Mouse (Mus musculus) R1 (cell line): ENCODE measurements around the gene Zfp292.
A peak's percentile ranks its signal among the peaks of the same experiment; 100 is the strongest.
"Not testable (repeated sequence)": the region's sequence is repeated elsewhere in the genome, so short reads cannot be mapped to it uniquely, and the experiment has no call there.

Source experiments
- DNase-seq: peaks from one replicate; pipeline ENCODE4 v3.0.0-alpha.2; 2018; ENCODE audit warnings: low read depth, low spot score

The Zfp292 gene

DNA sequence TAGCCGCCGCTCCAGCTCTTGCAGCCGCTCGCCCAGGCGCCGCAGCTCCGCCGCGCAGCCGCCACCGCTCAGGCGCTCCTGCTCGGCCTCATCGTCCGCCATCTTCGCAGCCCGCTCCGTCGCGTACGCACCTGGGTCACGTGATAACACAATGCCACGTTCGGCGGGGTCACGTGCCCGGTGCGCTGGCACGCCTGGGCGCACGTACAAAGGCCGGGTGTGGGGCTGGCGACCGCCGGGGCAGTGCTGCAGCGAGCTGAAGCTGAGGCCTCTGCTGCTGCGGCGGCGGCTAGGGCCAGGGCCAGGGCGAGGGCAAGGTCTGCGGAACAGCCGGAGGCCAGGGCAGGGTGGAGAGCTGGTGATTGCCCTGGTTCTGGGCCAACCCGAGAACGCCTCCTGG lies at the start of gene Zfp292:
Zfp292 (minus strand) TSS at position 143 of the 400 bp plus-strand sequence.
- DNase-seq, result peak; percentile 93

DNA sequence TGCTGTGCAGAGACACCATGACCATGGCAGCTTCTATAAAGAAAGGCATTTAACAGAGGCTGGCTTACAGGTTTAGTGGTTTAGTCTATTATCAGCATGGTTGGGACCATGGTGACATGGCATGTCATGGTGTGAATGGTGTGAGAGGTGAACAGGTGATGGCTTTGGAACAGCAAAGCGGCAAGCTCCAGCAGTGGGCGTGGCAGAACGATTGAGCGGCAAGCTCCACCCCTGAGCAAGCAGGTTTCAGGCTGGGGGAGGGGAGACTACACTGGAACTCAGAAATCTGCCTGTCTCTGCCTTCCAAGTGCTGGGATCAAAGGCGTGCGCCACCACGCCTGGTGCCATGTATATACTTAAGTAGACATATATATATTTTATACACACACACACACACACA lies 45.6 kb upstream of the Zfp292 start:
- DNase-seq, result peak; percentile 53

DNA sequence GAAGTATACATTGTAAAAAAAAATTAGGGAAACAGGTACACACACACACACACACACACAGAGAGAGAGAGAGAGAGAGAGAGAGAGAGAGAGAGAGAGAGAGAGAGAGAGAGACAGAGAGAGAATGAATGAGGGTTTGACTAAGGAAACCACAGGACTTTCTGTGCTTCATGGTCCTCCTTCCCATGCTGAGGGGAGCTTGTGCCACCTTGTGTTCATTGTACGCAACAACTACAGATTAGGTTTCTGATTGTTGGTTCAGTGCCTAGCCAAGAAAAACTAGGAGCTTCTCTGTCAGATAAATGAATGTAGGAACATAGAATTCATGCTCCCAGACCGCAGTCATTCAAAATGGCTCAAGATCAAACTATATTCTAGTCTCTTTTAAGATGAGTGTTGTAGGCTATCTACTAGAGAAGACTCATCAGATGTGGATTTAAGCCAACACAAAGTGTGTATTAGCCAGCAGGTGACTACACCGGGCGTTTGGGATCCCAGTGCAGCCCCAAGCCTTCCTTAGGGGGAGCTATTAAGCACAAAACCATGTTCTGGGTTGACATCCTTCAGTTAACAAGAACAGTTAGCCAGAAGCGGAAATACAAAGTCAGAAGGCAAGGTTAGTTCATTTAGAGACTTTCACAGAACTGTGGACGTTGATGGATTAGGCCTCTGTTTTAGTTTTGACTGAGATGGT lies 39.6 kb upstream of the Zfp292 start:
- DNase-seq, result peak; percentile 88

DNA sequence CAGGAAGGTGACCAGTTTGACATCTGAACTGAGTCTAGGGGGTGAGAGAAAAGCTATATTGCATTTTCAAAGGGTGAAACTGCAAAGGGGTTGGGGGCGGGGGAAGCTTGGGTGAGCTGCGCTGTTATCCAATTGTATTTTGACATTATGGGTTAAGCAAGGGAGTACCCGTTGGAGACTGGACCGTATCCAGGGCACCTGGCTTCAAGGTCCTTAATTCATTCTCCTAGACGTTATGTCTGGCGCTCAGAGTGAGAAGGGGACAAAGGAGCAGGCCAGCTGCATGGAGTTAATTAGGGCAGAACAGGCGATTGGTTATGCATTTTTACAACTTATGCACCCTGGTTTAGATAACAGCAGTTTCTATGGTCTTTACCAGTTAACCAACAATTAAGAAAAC lies 34.6 kb upstream of the Zfp292 start:
- DNase-seq, result no peak

DNA sequence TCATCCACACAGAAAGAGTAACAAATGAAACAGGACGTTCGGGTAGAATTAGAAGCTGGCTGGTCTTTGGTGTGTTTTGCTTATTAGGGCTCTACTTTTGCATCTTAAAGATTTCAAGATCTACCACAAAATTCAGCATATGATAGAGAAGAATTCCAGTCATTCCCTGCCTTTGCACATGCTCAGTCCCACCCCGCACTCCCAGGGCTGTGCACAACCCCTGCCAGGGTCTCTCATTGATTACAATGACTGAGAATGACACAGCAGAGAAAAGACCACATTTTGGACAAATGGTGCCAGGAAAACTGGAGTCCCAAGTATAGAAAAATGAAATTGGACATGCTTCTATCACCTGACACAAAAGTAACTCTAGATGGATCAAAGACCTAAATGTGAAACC lies 29.4 kb upstream of the Zfp292 start:
- peak; percentile 69 for DNase-seq

DNA sequence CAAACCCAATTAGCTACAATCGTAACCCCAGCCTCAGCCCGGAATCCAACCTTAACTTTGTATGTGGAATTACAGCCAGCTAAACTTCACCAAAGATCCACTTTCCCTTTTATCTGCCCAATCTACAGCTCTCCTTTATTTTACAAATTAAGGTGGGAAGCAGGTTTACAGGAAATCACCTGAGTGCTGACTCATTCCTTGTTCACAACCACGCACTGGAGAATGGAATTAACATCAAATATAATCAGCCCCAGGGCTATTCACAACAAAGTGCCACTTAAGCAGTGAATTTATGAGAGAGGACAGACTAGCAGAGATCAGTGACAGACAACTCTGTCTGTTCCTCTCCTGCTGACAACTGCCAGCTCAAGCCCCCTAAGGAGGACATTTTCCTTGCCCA lies 28.6 kb upstream of the Zfp292 start:
- DNase-seq, result peak; percentile 85

DNA sequence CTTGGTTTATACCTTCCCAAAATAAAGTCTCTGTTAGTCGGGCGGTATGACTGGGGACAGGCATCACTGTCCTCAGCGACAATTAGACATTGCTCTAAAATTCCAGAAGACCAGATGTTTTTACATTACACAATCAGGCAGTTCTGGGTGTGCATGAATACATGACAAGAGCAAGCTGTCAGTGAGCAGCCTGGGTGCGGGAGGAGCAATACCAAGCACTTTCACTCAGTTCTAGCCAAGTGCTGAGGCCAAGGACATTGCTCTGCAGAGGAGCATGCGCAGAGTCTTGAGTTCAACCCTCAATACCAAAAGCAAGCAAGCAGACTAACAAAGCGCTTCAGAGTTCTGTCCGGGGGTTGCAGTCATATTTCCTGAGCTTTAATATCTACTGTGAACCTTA lies 25.4 kb upstream of the Zfp292 start:
- DNase-seq, result peak; percentile 63

DNA sequence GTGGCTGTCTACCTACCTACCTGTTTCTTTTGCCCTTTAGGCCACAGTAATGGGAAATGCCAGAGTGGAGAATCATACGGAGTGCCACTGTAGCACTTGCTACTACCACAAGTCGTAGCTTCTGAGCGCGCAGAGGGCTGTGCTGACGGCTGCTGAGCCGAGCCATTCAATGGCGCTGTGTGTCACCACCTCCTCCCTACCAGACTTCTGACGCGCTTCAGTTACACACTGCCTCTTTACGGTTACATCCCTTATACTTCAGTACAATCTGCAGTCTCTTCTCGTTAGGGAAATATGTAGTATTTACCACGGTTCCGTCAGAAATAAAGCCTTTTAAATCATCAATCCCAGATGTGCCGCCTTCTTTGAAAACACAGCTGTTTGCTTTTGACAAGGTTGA lies 24.3 kb upstream of the Zfp292 start:
- peak; percentile 67 for DNase-seq

DNA sequence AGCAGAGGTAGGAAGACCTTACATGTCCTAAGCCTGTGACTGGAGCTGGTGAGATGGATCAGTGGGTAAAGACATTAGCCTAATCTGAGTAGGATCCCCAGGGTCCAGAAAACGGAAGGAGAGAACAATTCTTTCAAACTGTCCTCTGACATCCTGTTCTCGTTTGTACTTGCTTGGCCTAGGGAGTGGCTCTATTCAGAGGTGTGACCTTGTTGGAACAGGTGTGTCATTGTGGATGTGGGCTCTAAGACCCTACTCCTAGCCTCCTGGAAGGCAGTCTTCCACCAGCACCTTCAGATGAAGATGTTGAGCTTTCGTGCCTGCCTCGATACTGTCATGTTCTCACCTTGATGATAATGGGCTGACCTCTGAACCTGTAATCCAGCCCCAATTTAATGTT lies 23.4 kb upstream of the Zfp292 start:
- peak; percentile 93 for DNase-seq

DNA sequence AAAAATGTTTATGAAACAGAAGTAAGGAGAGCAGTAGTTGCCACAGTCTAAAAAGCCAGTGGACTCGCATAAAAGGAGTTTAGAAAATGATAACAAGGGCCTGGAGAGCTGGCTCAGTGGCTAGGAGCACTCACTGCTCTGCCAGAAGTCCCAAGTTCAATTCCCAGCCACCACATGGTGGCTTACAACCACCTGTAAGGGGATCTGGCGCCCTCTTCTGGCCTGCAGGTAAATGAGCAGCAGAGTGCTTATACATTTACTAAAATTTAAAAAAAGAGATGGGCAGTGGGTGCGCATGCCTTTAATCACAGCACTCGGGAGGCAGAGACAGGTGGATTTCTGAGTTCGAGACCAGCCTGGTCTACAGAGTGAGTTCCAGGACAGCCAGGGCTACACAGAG lies 22.6 kb upstream of the Zfp292 start:
- peak; percentile 92 for DNase-seq

DNA sequence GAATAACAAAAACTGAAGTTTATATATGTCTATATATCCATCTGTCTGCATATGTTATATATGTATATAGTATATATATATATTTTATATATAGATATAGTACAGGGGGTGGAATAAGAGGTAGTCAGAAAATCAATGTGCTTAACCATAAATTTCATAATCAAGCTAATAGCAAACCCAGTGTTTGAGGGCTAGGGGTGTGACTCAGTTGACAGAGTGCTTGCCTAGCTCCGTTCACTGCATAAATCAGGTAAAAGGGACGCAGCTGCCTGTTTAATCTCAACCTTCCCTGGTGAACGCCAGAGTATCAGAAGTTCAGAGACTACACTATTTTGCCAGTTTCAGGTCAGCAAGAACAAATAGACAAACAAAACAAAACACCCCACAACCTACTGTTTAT lies 18.8 kb upstream of the Zfp292 start:
- DNase-seq, result not testable (repeated sequence)

DNA sequence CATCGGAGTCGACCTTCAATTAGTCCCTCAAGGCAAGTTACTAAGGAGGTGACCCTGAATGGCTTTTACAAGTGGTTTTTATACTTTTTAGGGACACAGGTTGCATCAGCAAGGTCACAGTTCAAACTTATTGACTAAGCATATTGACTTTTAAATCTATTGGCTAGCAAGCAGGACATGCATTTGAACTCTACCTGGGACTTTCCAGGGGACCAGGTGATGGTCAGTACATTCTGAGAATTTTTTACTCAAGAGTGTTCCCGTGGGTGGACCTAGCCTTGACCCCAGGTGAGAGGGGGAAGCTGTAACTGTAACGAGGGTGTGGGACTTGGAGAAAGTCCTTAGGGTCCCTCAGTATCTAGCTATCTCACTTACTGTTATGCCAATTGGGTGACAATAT lies 18.4 kb upstream of the Zfp292 start:
- no peak for DNase-seq

DNA sequence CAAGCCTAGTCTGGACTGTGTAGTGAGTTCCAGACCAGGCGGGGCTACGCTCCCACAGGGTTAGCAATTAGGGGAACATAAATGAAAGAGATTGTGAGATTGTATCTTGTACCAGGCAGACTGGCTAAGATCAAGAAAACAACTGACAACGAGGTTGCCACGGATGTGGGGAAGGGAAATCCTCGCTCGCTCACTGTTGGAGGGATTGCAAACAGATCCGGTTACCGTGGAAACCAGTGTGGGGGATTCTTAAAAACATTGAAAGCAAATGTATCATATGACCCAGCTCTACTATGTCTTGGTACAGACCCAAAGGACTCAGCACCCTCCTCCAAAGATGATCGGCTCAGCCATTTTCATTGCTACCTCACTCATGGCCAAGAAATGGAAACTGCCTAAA lies 17.4 kb upstream of the Zfp292 start:
- peak; percentile 32 for DNase-seq

DNA sequence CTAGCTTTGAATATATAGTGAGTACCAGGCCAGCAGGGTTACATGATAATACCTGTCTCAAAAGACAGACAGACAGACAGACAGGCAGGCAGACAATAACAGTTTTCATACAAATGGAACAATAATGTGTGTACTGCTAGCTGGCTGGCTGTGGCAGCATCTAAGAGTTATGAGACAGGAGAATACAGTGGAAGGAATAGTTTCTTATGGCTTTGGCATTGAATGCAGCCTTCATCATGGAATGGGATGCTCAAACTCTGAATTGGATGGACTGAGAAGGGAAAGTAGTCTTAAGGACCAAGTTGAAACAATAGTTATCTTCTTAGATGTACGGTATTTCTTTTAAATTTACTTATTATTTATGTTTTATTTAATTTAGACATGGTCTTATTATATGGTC lies 16.6 kb upstream of the Zfp292 start:
- no peak for DNase-seq

DNA sequence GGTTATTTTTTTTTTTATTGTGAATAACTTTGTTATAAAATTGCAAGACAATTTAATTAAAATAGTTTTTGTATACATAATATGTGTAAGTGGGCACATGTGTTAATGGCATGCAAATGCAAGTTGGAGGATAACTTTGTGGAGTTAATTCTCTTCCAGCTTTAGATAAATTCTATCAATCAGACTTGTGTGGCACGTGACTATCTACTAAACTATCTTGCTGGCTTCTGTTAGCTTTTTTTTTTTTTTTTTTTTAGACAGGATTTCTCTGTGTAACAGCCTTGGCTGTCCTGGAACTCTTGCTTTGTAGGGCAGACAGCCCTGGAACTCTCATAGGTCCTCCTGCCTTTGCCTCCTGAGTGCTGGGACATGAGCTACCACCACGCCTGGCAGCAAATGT lies 15.7 kb upstream of the Zfp292 start:
- DNase-seq, result no peak

DNA sequence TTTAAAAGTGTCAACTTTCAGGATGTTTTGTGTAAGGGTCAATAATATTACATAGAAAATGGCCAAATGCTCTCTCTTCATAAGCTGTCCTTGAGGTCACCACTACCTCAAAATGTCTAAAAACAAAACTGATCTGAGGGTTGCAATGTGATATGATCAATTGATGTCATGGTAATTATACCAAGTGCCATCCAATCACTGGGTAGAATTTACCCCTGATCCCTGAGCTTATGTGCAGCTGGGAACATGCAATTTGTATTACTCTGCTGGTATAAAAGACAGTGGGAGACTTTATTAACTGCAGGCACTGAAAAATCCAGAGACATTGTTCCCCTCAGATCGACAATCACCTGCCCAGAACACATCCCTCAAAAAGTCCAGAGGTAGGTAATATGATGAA lies 10.7 kb upstream of the Zfp292 start, which contains the start of gene Cga:
Cga (plus strand) TSS at position 301 of the 400 bp plus-strand sequence.
- no peak for DNase-seq

DNA sequence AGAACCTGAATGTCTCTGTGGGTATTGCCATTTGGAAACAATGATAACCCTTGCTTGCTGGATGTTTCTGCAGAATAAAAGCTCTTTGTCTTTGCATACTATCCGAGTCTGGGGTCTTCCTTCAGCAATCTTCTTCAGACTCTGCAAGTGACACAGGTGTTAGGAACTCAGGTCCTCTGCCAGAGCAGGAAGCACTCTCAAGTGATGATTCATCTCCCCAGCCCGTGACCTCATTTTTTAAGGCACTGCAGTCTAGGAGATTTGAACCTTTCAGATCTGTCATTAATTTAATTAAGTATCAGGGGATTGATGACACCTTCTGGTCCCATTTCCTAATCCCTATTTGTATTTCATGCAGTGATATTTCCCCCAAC lies 7.0 kb upstream of the Zfp292 start:
- DNase-seq, result no peak

DNA sequence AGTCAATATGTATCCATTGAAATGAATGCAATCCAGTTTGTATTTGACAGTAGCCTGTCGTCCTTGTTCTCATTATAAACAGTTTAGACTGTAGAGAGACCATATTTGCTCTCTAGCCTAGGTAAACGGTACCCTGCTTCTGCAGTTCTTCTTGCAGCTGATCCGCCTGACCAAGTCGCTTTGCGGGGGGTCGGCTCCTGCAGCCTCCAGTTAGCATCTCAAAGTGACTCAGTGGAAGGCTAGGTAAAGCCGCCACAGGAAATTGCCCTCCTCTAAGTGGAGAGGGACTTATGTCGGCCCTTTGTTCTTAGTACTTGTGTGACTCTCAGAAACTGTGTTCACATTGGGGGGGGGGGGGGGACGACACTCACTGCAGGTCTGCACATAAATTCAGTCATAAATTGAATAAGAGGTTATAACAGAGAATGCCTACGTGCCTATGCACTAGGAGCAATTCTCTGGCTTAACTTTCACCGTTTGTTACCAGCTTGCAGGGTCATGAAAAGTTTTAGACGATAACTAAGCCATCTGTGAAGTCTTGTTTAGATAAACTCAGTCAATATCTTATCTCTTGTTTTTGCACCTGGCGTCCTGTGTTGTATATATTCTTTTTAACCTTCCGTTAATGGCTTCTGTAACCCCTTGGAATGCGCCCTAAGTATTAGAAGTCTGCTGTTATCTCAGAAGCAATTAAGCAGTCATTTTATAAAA lies 6.5 kb upstream of the Zfp292 start:
- peak; percentile 63 for DNase-seq

DNA sequence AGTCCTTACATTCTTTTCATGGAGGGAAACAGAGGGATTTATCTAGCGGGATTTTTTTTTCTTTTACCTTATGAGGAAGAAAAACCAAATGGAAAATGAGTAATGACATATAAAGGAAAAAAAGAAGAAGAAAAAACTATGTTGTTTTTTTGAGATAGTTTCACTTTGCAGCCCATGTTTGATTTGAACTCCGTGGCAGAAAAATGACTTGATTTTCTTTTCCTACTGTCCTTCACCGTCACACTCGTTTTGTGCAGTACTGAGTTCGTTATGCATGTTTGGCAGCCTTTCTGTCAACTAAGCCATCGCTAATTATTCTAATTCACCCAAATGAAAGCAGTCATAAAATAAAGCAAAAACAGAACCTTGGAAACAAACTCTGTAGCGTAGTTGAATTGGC lies 4.5 kb upstream of the Zfp292 start:
- no peak for DNase-seq

DNA sequence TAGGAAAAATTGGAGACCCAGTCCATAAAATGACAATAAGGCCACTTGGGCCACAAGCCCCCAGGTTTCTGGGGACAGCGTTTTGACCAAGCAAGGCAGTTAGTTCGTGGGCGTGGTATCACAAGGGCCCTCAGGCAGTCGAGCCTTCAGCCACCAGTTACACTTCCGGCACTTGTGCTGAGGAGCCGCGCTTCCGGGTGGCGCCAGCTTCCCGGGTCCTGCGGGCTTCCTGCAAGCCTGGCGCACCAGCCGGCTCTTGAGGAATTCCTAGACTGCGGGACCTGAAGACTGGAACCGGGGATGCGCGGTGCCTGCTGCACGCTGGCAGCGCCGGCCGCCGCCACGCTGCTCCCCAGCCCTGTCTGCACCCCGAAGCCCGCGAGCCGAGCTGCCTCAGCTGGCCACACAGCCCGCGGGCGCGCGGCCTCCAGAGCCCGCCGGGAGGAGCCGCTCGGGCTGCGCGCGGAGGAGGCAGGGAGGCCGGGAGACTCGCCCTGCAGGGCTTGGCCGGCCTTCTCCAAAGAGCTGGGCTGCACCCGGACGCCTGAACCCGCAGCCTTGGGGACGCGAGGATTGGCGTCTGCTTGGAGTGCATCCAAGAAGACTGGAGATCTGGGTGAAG lies 3.8 kb upstream of the Zfp292 start:
- peak; percentile 96 for DNase-seq

DNA sequence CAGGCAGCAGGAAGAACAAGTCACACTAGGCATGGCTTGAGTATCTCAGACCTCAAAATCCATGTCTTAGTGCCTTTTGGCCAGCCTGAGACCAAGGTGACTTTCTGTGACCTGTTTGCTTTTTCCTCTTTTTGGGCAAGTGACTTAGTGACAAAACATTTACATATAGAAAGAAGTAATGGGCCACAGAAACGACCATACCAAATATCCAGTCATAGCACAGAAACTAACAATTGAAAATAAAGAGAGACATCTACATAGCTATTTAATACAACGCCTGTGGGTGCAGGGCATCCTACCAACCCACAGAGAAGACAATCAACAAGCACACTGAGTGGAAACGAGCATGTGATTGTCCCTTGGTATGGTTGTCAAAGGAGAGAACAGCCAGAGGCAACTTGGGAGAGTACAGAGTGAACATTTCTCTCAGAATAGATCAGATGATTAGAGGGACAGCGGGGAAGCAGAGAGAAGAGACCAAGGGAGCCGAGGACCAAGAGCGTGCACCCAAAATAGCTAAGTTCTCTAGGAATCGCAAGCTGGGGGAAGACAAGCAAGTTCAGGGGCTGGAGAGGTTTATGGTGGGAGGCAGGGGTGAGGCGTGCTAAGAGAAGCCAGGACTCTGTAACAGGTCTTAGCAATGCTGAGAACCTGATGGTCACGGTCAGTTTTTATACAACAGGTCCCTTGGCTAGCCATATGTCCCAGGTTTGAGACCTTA lies 3.0 kb upstream of the Zfp292 start:
- DNase-seq, result no peak

DNA sequence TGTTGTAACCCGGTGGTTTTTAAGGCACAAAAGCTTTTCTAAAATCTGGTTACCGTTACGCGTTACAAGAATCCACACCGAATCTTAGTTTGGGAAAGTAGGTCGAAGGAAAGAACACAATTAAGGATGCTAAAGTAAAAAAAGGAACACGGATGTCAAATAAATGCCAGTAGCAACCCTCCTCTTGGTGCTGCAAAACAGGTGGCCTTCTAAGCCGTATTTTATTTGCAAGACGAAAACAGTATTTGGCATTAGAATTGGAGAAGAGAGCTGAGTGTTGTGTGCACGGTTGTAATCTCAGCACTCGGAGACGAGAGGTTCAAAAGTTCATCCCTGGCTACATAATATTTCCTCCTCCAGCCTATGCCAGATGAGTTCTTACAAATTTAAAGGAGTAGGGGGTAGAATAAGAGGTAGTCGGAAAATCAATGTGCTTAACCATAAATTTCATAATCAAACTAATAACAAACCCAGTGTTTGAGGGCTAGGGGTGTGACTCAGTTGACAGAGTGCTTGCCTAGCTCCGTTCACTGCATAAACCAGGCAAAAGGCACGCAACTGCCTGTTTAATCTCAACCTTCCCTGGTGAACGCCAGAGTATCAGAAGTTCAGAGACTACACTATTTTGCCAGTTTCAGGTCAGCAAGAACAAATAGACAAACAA lies 738 bp upstream of the Zfp292 start:
- DNase-seq, result no peak
